Mouse (Mus musculus) myocyte (in vitro differentiated cells): Measurements from ENCODE around the gene Hist1h1c.
"Not testable (repeated sequence)": the region's sequence is repeated elsewhere in the genome, so short reads cannot be mapped to it uniquely, and the experiment has no call there.

Experiments
- E2F4 ChIP-seq: IDR thresholded peaks from one replicate; pipeline ENCODE4 v1.6.1; 2011; ENCODE audit warnings: mild to moderate bottlenecking, control low read depth, moderate library complexity; ENCODE audit not compliant: insufficient read depth
- MAX ChIP-seq: IDR thresholded peaks from one replicate; pipeline ENCODE4 v1.6.1; 2011; ENCODE audit warnings: low read depth, mild to moderate bottlenecking, control low read depth
- MYOD1 ChIP-seq, 3 experiments: IDR thresholded peaks; one replicate each; pipeline ENCODE4 v1.6.1; 2011; ENCODE audit warnings: control low read depth in 2 of 3, low read depth in 2 of 3, mild to moderate bottlenecking in 2 of 3, moderate library complexity in 1 of 3; ENCODE audit not compliant: insufficient read length in 2 of 3, control insufficient read depth in 1 of 3
- POLR2A ChIP-seq: IDR thresholded peaks from one replicate; pipeline ENCODE4 v1.6.1; 2011; ENCODE audit warnings: low read depth, mild to moderate bottlenecking, control low read depth, moderate library complexity; ENCODE audit not compliant: insufficient read length
- POLR2AphosphoS2 ChIP-seq: IDR thresholded peaks from one replicate; pipeline ENCODE4 v1.6.1; 2011; ENCODE audit warnings: low read depth, control low read depth; ENCODE audit not compliant: insufficient read length
- REST ChIP-seq: IDR thresholded peaks from one replicate; pipeline ENCODE4 v1.6.1; 2011; ENCODE audit warnings: mild to moderate bottlenecking, control low read depth, moderate library complexity; ENCODE audit not compliant: insufficient read depth, insufficient read length
- SRF ChIP-seq: IDR thresholded peaks from one replicate; pipeline ENCODE4 v1.6.1; 2011; ENCODE audit warnings: low read depth; ENCODE audit not compliant: control insufficient read depth, insufficient read length
- TCF12 ChIP-seq: IDR thresholded peaks from one replicate; pipeline ENCODE4 v1.6.1; 2011; ENCODE audit warnings: mild to moderate bottlenecking, control low read depth; ENCODE audit not compliant: poor library complexity, insufficient read depth, severe bottlenecking

GRCm38 (mm10) chr13:23769613-23770012 is 31.0 kb downstream of the Hist1h1c start, which contains the start of gene Trim38:
- TF ChIP-seq TCF12; POLR2A; MAX; MYOD1 (IDR thresholded peaks at IDR 0.05; ENCODE audit: control insufficient read depth in 1 of 3, insufficient read length in 2 of 3, low read depth in 2 of 3); SRF; REST; E2F4; POLR2AphosphoS2: not testable (repeated sequence)
